Mouse (Mus musculus) heart, adult 11 months (tissue): ENCODE data around the gene Fbp2.
"Not testable (repeated sequence)": the region's sequence is repeated elsewhere in the genome, so short reads cannot be mapped to it uniquely, and the experiment has no call there.

Experiments used
- DNase-seq: peaks from one replicate; pipeline ENCODE4 v3.0.0; 2022

The Fbp2 gene

GRCm38 (mm10) chr13:62862875-62863274 lies 4.7 kb upstream of the Fbp2 start:
- no peak for DNase-seq

- DNase-seq, result no peak
Measured at GRCm38 (mm10) chr13:62860068-62860467, 1.8 kb upstream of the Fbp2 start.

GRCm38 (mm10) chr13:62859251-62859650 lies 1.0 kb upstream of the Fbp2 start:
- DNase-seq, result peak; percentile 94

GRCm38 (mm10) chr13:62856850-62857249 lies 1.4 kb downstream of the Fbp2 start:
- DNase-seq, result peak; percentile 94

GRCm38 (mm10) chr13:62856305-62856675 lies 1.9 kb downstream of the Fbp2 start:
- DNase-seq, result peak; percentile 97

- DNase-seq, result no peak
Measured at GRCm38 (mm10) chr13:62855396-62856304, 2.6 kb downstream of the Fbp2 start.

- DNase-seq, result peak; percentile 94
Measured at GRCm38 (mm10) chr13:62854666-62855065, 3.6 kb downstream of the Fbp2 start.

- DNase-seq, result no peak
Measured at GRCm38 (mm10) chr13:62833341-62833740, 24.9 kb downstream of the Fbp2 start.

- no peak for DNase-seq
Measured at GRCm38 (mm10) chr13:62832239-62832638, 26.0 kb downstream of the Fbp2 start.

GRCm38 (mm10) chr13:62815705-62816104 lies 42.5 kb downstream of the Fbp2 start:
- not testable (repeated sequence) for DNase-seq

- no peak for DNase-seq
Measured at GRCm38 (mm10) chr13:62812713-62813112, 45.5 kb downstream of the Fbp2 start.

GRCm38 (mm10) chr13:62807981-62808380 lies 50.2 kb downstream of the Fbp2 start:
- DNase-seq, result not testable (repeated sequence)
